Mouse (Mus musculus): ENCODE measurements around the gene Hgd. TPM values are rescaled to one million over a fixed set of nuclear protein-coding genes. Genes with fewer than 3 reads are reported as not detected.

Gene Hgd
- polyA plus RNA-seq, 1 experiment = not detected

- no peaks in the 10 kb centered on the region for H3K4me1 ChIP-seq (ENCODE audit: control insufficient read depth)
- H3K9me3 ChIP-seq (ENCODE audit: control insufficient read depth, low read length) = no peaks in the 10 kb centered on the region
- H3K36me3 ChIP-seq (ENCODE audit: control insufficient read depth) = no peaks in the 10 kb centered on the region; the same call in 1 of the 2 replicates
- H3K4me3 ChIP-seq (replicated peaks) = no peak overlapping the region
- H3K27me3 ChIP-seq (ENCODE audit: control insufficient read depth) = no peaks in the 10 kb centered on the region
- TF ChIP-seq GATA1 (IDR thresholded peaks at IDR 0.05; ENCODE audit: low read length) (no peak), TAL1 (IDR thresholded peaks at IDR 0.05; ENCODE audit: low read length) (no peak)
Measured at GRCm38 (mm10) chr16:37590921-37591320, 11.0 kb downstream of the Hgd start.

- Histone ChIP-seq H3K4me1 (ENCODE audit: control insufficient read depth) (no peaks in the 10 kb centered on the region), H3K4me3 (replicated peaks) (no peak overlapping the region), H3K36me3 (ENCODE audit: control insufficient read depth) (no peaks in the 10 kb centered on the region; the same call in 1 of the 2 replicates), H3K9me3 (ENCODE audit: control insufficient read depth, low read length) (no peaks in the 10 kb centered on the region), H3K27me3 (ENCODE audit: control insufficient read depth) (no peaks in the 10 kb centered on the region)
- TF ChIP-seq TAL1 (IDR thresholded peaks at IDR 0.05; ENCODE audit: low read length) (no peak), GATA1 (IDR thresholded peaks at IDR 0.05; ENCODE audit: low read length) (no peak)
Measured at GRCm38 (mm10) chr16:37591551-37591950, 11.6 kb downstream of the Hgd start.

- H3K4me3 ChIP-seq (replicated peaks) = no peak overlapping the region
- no peaks in the 10 kb centered on the region; the same call in 1 of the 2 replicates for H3K36me3 ChIP-seq (ENCODE audit: control insufficient read depth)
- TF ChIP-seq TAL1 (IDR thresholded peaks at IDR 0.05; ENCODE audit: low read length) (no peak), GATA1 (IDR thresholded peaks at IDR 0.05; ENCODE audit: low read length) (no peak)
- no peaks in the 10 kb centered on the region for H3K4me1 ChIP-seq (ENCODE audit: control insufficient read depth)
- H3K9me3 ChIP-seq (ENCODE audit: control insufficient read depth, low read length) = no peaks in the 10 kb centered on the region
- no peaks in the 10 kb centered on the region for H3K27me3 ChIP-seq (ENCODE audit: control insufficient read depth)
Measured at GRCm38 (mm10) chr16:37597412-37597811, 17.5 kb downstream of the Hgd start.

GRCm38 (mm10) chr16:37598463-37598862 lies 18.5 kb downstream of the Hgd start:
- no peaks in the 10 kb centered on the region for H3K9me3 ChIP-seq (ENCODE audit: control insufficient read depth, low read length)

GRCm38 (mm10) chr16:37599326-37599725 lies 19.4 kb downstream of the Hgd start:
- Histone ChIP-seq H3K9me3 (ENCODE audit: control insufficient read depth, low read length) (no peaks in the 10 kb centered on the region), H3K36me3 (ENCODE audit: control insufficient read depth) (no peaks in the 10 kb centered on the region; the same call in 1 of the 2 replicates), H3K4me1 (ENCODE audit: control insufficient read depth) (no peaks in the 10 kb centered on the region), H3K4me3 (replicated peaks) (no peak overlapping the region), H3K27me3 (ENCODE audit: control insufficient read depth) (no peaks in the 10 kb centered on the region)
- TF ChIP-seq TAL1 (IDR thresholded peaks at IDR 0.05; ENCODE audit: low read length) (no peak), GATA1 (IDR thresholded peaks at IDR 0.05; ENCODE audit: low read length) (no peak)

More at GRCm38 (mm10) chr16:37598463-37598862, 18.5 kb downstream of the Hgd start:
- Histone ChIP-seq H3K4me1 (ENCODE audit: control insufficient read depth) (no peaks in the 10 kb centered on the region), H3K36me3 (ENCODE audit: control insufficient read depth) (no peaks in the 10 kb centered on the region; the same call in 1 of the 2 replicates), H3K27me3 (ENCODE audit: control insufficient read depth) (no peaks in the 10 kb centered on the region), H3K4me3 (replicated peaks) (no peak overlapping the region)
- no peak for TF ChIP-seq GATA1 (IDR thresholded peaks at IDR 0.05; ENCODE audit: low read length)
- no peak for TF ChIP-seq TAL1 (IDR thresholded peaks at IDR 0.05; ENCODE audit: low read length)

- H3K27me3 ChIP-seq (ENCODE audit: control insufficient read depth) = no peaks in the 10 kb centered on the region
- H3K36me3 ChIP-seq (ENCODE audit: control insufficient read depth) = no peaks in the 10 kb centered on the region
- no peaks in the 10 kb centered on the region for H3K9me3 ChIP-seq (ENCODE audit: control insufficient read depth, low read length)
- no peaks in the 10 kb centered on the region for H3K4me1 ChIP-seq (ENCODE audit: control insufficient read depth)
- no peak overlapping the region for H3K4me3 ChIP-seq (replicated peaks)
- TF ChIP-seq TAL1 (IDR thresholded peaks at IDR 0.05; ENCODE audit: low read length) = no peak
- TF ChIP-seq GATA1 (IDR thresholded peaks at IDR 0.05; ENCODE audit: low read length) = no peak
Measured at GRCm38 (mm10) chr16:37603431-37603830, 23.5 kb downstream of the Hgd start.

DNA sequence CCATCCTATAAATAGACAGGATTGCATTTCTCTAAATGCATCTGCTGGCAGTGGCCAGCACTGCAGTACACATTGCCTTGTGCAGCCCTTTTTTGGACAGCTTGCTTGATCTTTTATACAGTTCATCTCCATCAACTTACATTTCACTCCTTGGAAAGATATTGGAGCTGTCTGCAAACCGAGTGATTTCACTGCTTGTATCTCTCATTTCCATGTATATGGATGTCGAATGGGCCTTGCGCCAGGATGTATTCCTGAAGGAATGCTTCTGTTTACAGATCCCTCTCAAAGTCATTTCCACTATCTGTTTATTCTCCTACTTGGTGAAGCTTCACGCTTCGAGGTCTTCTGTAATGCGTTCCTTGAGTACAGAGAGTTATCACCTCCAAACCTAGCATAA lies 24.3 kb downstream of the Hgd start:
- Histone ChIP-seq H3K9me3 (ENCODE audit: control insufficient read depth, low read length) (no peaks in the 10 kb centered on the region), H3K4me1 (ENCODE audit: control insufficient read depth) (no peaks in the 10 kb centered on the region), H3K36me3 (ENCODE audit: control insufficient read depth) (no peaks in the 10 kb centered on the region), H3K4me3 (replicated peaks) (no peak overlapping the region), H3K27me3 (ENCODE audit: control insufficient read depth) (no peaks in the 10 kb centered on the region)
- TF ChIP-seq GATA1 (IDR thresholded peaks at IDR 0.05; ENCODE audit: low read length) = no peak

DNA sequence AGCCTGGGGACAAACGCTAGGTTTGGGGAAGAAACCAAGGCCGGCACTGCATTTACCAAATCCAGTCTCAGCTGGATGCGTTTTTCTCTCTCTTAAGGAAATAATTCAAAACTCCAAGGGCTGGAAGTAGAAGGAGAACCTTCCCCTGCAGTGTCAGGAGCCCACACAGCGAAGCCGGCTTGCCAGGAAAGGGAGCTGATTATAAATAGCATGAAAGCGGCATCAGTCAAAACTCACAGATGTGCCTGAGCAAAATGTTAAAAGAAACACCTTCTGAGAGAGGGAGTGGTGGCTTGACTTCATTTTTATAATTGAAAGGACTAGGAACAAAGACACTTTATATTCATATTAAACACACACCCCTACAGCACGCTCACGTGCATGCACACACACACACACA lies 30.4 kb downstream of the Hgd start:
- H3K4me1 ChIP-seq (ENCODE audit: control insufficient read depth) = no peaks in the 10 kb centered on the region
- TF ChIP-seq GATA1 (IDR thresholded peaks at IDR 0.05; ENCODE audit: low read length) (no peak), TAL1 (IDR thresholded peaks at IDR 0.05; ENCODE audit: low read length) (no peak)
- no peaks in the 10 kb centered on the region; the same call in 1 of the 2 replicates for H3K36me3 ChIP-seq (ENCODE audit: control insufficient read depth)
- no peaks in the 10 kb centered on the region for H3K9me3 ChIP-seq (ENCODE audit: control insufficient read depth, low read length)
- no peak overlapping the region for H3K4me3 ChIP-seq (replicated peaks)
- no peaks in the 10 kb centered on the region for H3K27me3 ChIP-seq (ENCODE audit: control insufficient read depth)

GRCm38 (mm10) chr16:37611072-37611471 lies 31.1 kb downstream of the Hgd start:
- Histone ChIP-seq H3K9me3 (ENCODE audit: control insufficient read depth, low read length) (no peaks in the 10 kb centered on the region), H3K36me3 (ENCODE audit: control insufficient read depth) (no peaks in the 10 kb centered on the region; the same call in 1 of the 2 replicates), H3K27me3 (ENCODE audit: control insufficient read depth) (no peaks in the 10 kb centered on the region), H3K4me3 (replicated peaks) (no peak overlapping the region), H3K4me1 (ENCODE audit: control insufficient read depth) (no peaks in the 10 kb centered on the region)
- TF ChIP-seq TAL1 (IDR thresholded peaks at IDR 0.05; ENCODE audit: low read length) = no peak
- TF ChIP-seq GATA1 (IDR thresholded peaks at IDR 0.05; ENCODE audit: low read length) = no peak

- Histone ChIP-seq H3K36me3 (ENCODE audit: control insufficient read depth) (no peaks in the 10 kb centered on the region; the same call in 1 of the 2 replicates), H3K27me3 (ENCODE audit: control insufficient read depth) (no peaks in the 10 kb centered on the region), H3K9me3 (ENCODE audit: control insufficient read depth, low read length) (no peaks in the 10 kb centered on the region), H3K4me3 (replicated peaks) (no peak overlapping the region), H3K4me1 (ENCODE audit: control insufficient read depth) (no peaks in the 10 kb centered on the region)
- TF ChIP-seq TAL1 (IDR thresholded peaks at IDR 0.05; ENCODE audit: low read length) (no peak), GATA1 (IDR thresholded peaks at IDR 0.05; ENCODE audit: low read length) (no peak)
Measured at GRCm38 (mm10) chr16:37612013-37612412, 32.1 kb downstream of the Hgd start.
